Mouse (Mus musculus): ENCODE data around the gene Dnah12. TPM values are rescaled to one million over a fixed set of nuclear protein-coding genes. Genes with fewer than 3 reads are reported as not detected.
A peak's percentile ranks its signal among the peaks of the same experiment; 100 is the strongest.
"Not testable (repeated sequence)": the region's sequence is repeated elsewhere in the genome, so short reads cannot be mapped to it uniquely, and the experiment has no call there.

Gene Dnah12
- polyA plus RNA-seq, 1 experiment from 2014 or later: not detected

GRCm38 (mm10) chr14:26667991-26668370 is 25.1 kb upstream of the Dnah12 start:
- DNase-seq (ENCODE audit: low spot score) (peak; percentile 19), ATAC-seq (ENCODE audit: low FRiP score) (no peak)
- peak overlapping the region; percentile 76 for H3K9ac ChIP-seq (ENCODE audit: low read depth, low read length)
- H3K27ac ChIP-seq (ENCODE audit: low read depth, low read length): no peak overlapping the region
- no peaks in the 10 kb centered on the region for H3K36me3 ChIP-seq (ENCODE audit: control insufficient read depth, insufficient read depth, low read length)
- H3K9me3 ChIP-seq (ENCODE audit: control insufficient read depth, low read length): no peaks in the 10 kb centered on the region
- H3K4me3 ChIP-seq (ENCODE audit: low read depth, low read length): peak overlapping the region; percentile 89
- no peaks in the 10 kb centered on the region for H3K27me3 ChIP-seq (ENCODE audit: control insufficient read depth, insufficient read depth, low read length)
- H3K4me2 ChIP-seq (replicated peaks; ENCODE audit: low read depth, low read length): peak overlapping the region; percentile 95
- H3K4me1 ChIP-seq (replicated peaks; ENCODE audit: control insufficient read depth, insufficient read depth, low read length): no peaks in the 10 kb centered on the region
- 27% methylated on average over 6 of the region's 6 CpGs for WGBS

- WGBS: 1% methylated on average over 73 of the region's 73 CpGs
- Histone ChIP-seq H3K4me2 (replicated peaks; ENCODE audit: low read depth, low read length) (peak overlapping the region; percentile 95), H3K4me3 (ENCODE audit: low read depth, low read length) (peak overlapping the region; percentile 89), H3K36me3 (ENCODE audit: control insufficient read depth, insufficient read depth, low read length) (no peaks in the 10 kb centered on the region), H3K9me3 (ENCODE audit: control insufficient read depth, low read length) (no peaks in the 10 kb centered on the region), H3K27me3 (ENCODE audit: control insufficient read depth, insufficient read depth, low read length) (no peaks in the 10 kb centered on the region), H3K9ac (ENCODE audit: low read depth, low read length) (peak overlapping the region; percentile 76), H3K27ac (ENCODE audit: low read depth, low read length) (peak overlapping the region; percentile 74), H3K4me1 (replicated peaks; ENCODE audit: control insufficient read depth, insufficient read depth, low read length) (no peaks in the 10 kb centered on the region)
- ATAC-seq (ENCODE audit: low FRiP score): peak; percentile 63; the same call in 1 of the 2 replicates
- peak; percentile 39 for DNase-seq (ENCODE audit: low spot score)
These were observed 24.4 kb upstream of the Dnah12 start for GRCm38 (mm10) chr14:26668371-26669291.

- H3K9ac ChIP-seq (ENCODE audit: low read depth, low read length): peak within 1 kb of the TSS; percentile 76
- H3K27ac ChIP-seq (ENCODE audit: low read depth, low read length): peak within 1 kb of the TSS; percentile 74
- DNase-seq (ENCODE audit: low spot score): peak; percentile 92
- H3K4me2 ChIP-seq (replicated peaks; ENCODE audit: low read depth, low read length): peak within 1 kb of the TSS; percentile 95
- no peaks in the 10 kb centered on the region for H3K36me3 ChIP-seq (ENCODE audit: control insufficient read depth, insufficient read depth, low read length)
- peak within 1 kb of the TSS; percentile 89 for H3K4me3 ChIP-seq (ENCODE audit: low read depth, low read length)
- ATAC-seq (ENCODE audit: low FRiP score): peak; percentile 95
- no peaks in the 10 kb centered on the region for H3K4me1 ChIP-seq (replicated peaks; ENCODE audit: control insufficient read depth, insufficient read depth, low read length)
- WGBS: under 1% methylated on average over 70 of the region's 70 CpGs
- no peaks in the 10 kb centered on the region for H3K9me3 ChIP-seq (ENCODE audit: control insufficient read depth, low read length)
- H3K27me3 ChIP-seq (ENCODE audit: control insufficient read depth, insufficient read depth, low read length): no peaks in the 10 kb centered on the region
These were observed 23.6 kb upstream of the Dnah12 start, which contains the start of gene Pde12 for GRCm38 (mm10) chr14:26669292-26670073. Gene Pde12, minus strand, starts transcription at chr14:26669883.

- Histone ChIP-seq H3K36me3 (ENCODE audit: control insufficient read depth, insufficient read depth, low read length) (no peaks in the 10 kb centered on the region; the same call in 1 of the 2 replicates), H3K4me3 (ENCODE audit: low read depth, low read length) (no peak overlapping the region), H3K27ac (ENCODE audit: low read depth, low read length) (no peak overlapping the region), H3K4me2 (replicated peaks; ENCODE audit: low read depth, low read length) (no peak overlapping the region), H3K4me1 (replicated peaks; ENCODE audit: control insufficient read depth, insufficient read depth, low read length) (no peaks in the 10 kb centered on the region), H3K27me3 (ENCODE audit: control insufficient read depth, insufficient read depth, low read length) (no peaks in the 10 kb centered on the region), H3K9ac (ENCODE audit: low read depth, low read length) (no peak overlapping the region), H3K9me3 (ENCODE audit: control insufficient read depth, low read length) (no peaks in the 10 kb centered on the region)
- DNase-seq (ENCODE audit: low spot score) (no peak), ATAC-seq (ENCODE audit: low FRiP score) (no peak)
These were observed 22.1 kb upstream of the Dnah12 start for GRCm38 (mm10) chr14:26670964-26671363.

- not testable (repeated sequence) for H3K27ac ChIP-seq (ENCODE audit: low read depth, low read length); H3K4me1 ChIP-seq (replicated peaks; ENCODE audit: control insufficient read depth, insufficient read depth, low read length); H3K9me3 ChIP-seq (ENCODE audit: control insufficient read depth, low read length); H3K4me3 ChIP-seq (ENCODE audit: low read depth, low read length); H3K4me2 ChIP-seq (replicated peaks; ENCODE audit: low read depth, low read length); H3K27me3 ChIP-seq (ENCODE audit: control insufficient read depth, insufficient read depth, low read length); ATAC-seq (ENCODE audit: low FRiP score); H3K9ac ChIP-seq (ENCODE audit: low read depth, low read length); DNase-seq (ENCODE audit: low spot score); H3K36me3 ChIP-seq (ENCODE audit: control insufficient read depth, insufficient read depth, low read length)
- WGBS: 61% methylated on average over 17 of the region's 17 CpGs
These were observed 21.0 kb upstream of the Dnah12 start for GRCm38 (mm10) chr14:26671870-26672615.

GRCm38 (mm10) chr14:26674476-26675169 is 18.5 kb upstream of the Dnah12 start:
- not testable (repeated sequence) for H3K9me3 ChIP-seq (ENCODE audit: control insufficient read depth, low read length); DNase-seq (ENCODE audit: low spot score); H3K27me3 ChIP-seq (ENCODE audit: control insufficient read depth, insufficient read depth, low read length); H3K27ac ChIP-seq (ENCODE audit: low read depth, low read length); H3K4me2 ChIP-seq (replicated peaks; ENCODE audit: low read depth, low read length); H3K4me1 ChIP-seq (replicated peaks; ENCODE audit: control insufficient read depth, insufficient read depth, low read length); ATAC-seq (ENCODE audit: low FRiP score); H3K4me3 ChIP-seq (ENCODE audit: low read depth, low read length); H3K36me3 ChIP-seq (ENCODE audit: control insufficient read depth, insufficient read depth, low read length); H3K9ac ChIP-seq (ENCODE audit: low read depth, low read length)
- 89% methylated on average over 2 of the region's 2 CpGs for WGBS

GRCm38 (mm10) chr14:26675371-26675770 is 17.7 kb upstream of the Dnah12 start:
- no peaks in the 10 kb centered on the region for H3K27me3 ChIP-seq (ENCODE audit: control insufficient read depth, insufficient read depth, low read length)
- no peaks in the 10 kb centered on the region for H3K9me3 ChIP-seq (ENCODE audit: control insufficient read depth, low read length)
- H3K27ac ChIP-seq (ENCODE audit: low read depth, low read length): no peak overlapping the region
- peak; percentile 34 for DNase-seq (ENCODE audit: low spot score)
- 19% methylated on average over 12 of the region's 12 CpGs for WGBS
- no peaks in the 10 kb centered on the region for H3K4me1 ChIP-seq (replicated peaks; ENCODE audit: control insufficient read depth, insufficient read depth, low read length)
- H3K4me2 ChIP-seq (replicated peaks; ENCODE audit: low read depth, low read length): no peak overlapping the region
- no peak for ATAC-seq (ENCODE audit: low FRiP score)
- no peak overlapping the region for H3K9ac ChIP-seq (ENCODE audit: low read depth, low read length)
- no peaks in the 10 kb centered on the region; the same call in 1 of the 2 replicates for H3K36me3 ChIP-seq (ENCODE audit: control insufficient read depth, insufficient read depth, low read length)
- H3K4me3 ChIP-seq (ENCODE audit: low read depth, low read length): no peak overlapping the region

GRCm38 (mm10) chr14:26675791-26676190 is 17.3 kb upstream of the Dnah12 start:
- H3K27ac ChIP-seq (ENCODE audit: low read depth, low read length): no peak overlapping the region
- no peaks in the 10 kb centered on the region; the same call in 1 of the 2 replicates for H3K36me3 ChIP-seq (ENCODE audit: control insufficient read depth, insufficient read depth, low read length)
- no peak for ATAC-seq (ENCODE audit: low FRiP score)
- H3K9me3 ChIP-seq (ENCODE audit: control insufficient read depth, low read length): no peaks in the 10 kb centered on the region
- no peaks in the 10 kb centered on the region for H3K4me1 ChIP-seq (replicated peaks; ENCODE audit: control insufficient read depth, insufficient read depth, low read length)
- H3K4me3 ChIP-seq (ENCODE audit: low read depth, low read length): no peak overlapping the region
- DNase-seq (ENCODE audit: low spot score): no peak
- no peak overlapping the region for H3K9ac ChIP-seq (ENCODE audit: low read depth, low read length)
- 79% methylated on average over 5 of the region's 5 CpGs for WGBS
- H3K27me3 ChIP-seq (ENCODE audit: control insufficient read depth, insufficient read depth, low read length): no peaks in the 10 kb centered on the region
- H3K4me2 ChIP-seq (replicated peaks; ENCODE audit: low read depth, low read length): no peak overlapping the region

Measured in hindbrain, embryonic 11.5 days (tissue).